Mouse (Mus musculus): ENCODE results near the gene Ifnl3.
"Not testable (repeated sequence)": the region's sequence is repeated elsewhere in the genome, so short reads cannot be mapped to it uniquely, and the experiment has no call there.

Gene Ifnl3

GRCm38 (mm10) chr7:28522536-28522935, at the start of gene Ifnl3:
TSS of gene Ifnl3 (plus strand) at chr7:28522836.
- not testable (repeated sequence) for DNase-seq (ENCODE audit: low spot score in 2 of 2)

- no peak for DNase-seq (ENCODE audit: low spot score in 2 of 2)
Measured at GRCm38 (mm10) chr7:28476191-28476590, 46.4 kb upstream of the Ifnl3 start.

- DNase-seq (ENCODE audit: low spot score in 2 of 2) = no peak
Measured at GRCm38 (mm10) chr7:28477363-28477762, 45.3 kb upstream of the Ifnl3 start.

- DNase-seq (ENCODE audit: low spot score in 2 of 2) = no peak
Measured at GRCm38 (mm10) chr7:28478854-28479253, 43.8 kb upstream of the Ifnl3 start.

GRCm38 (mm10) chr7:28482854-28483253, 39.8 kb upstream of the Ifnl3 start:
- DNase-seq (ENCODE audit: low spot score in 2 of 2) = no peak

- DNase-seq (ENCODE audit: low spot score in 2 of 2) = no peak
Measured at GRCm38 (mm10) chr7:28484192-28484591, 38.4 kb upstream of the Ifnl3 start.

GRCm38 (mm10) chr7:28488030-28488491, 34.6 kb upstream of the Ifnl3 start:
- peak in 1 of 2 experiments; percentile 36 for DNase-seq (ENCODE audit: low spot score in 2 of 2)

GRCm38 (mm10) chr7:28490410-28490809, 32.2 kb upstream of the Ifnl3 start:
- peak in 1 of 2 experiments; percentile 47 for DNase-seq (ENCODE audit: low spot score in 2 of 2)

GRCm38 (mm10) chr7:28490903-28491302, 31.7 kb upstream of the Ifnl3 start:
- no peak for DNase-seq (ENCODE audit: low spot score in 2 of 2)

GRCm38 (mm10) chr7:28492310-28492709, 30.3 kb upstream of the Ifnl3 start:
- DNase-seq (ENCODE audit: low spot score in 2 of 2) = no peak

- DNase-seq (ENCODE audit: low spot score in 2 of 2) = no peak
Measured at GRCm38 (mm10) chr7:28495426-28495825, 27.2 kb upstream of the Ifnl3 start.

GRCm38 (mm10) chr7:28505585-28505984, 17.1 kb upstream of the Ifnl3 start:
- DNase-seq (ENCODE audit: low spot score in 2 of 2) = no peak

- not testable (repeated sequence) for DNase-seq (ENCODE audit: low spot score in 2 of 2)
Measured at GRCm38 (mm10) chr7:28509121-28509520, 13.5 kb upstream of the Ifnl3 start.

- DNase-seq (ENCODE audit: low spot score in 2 of 2) = not testable (repeated sequence)
Measured at GRCm38 (mm10) chr7:28510405-28510974, 12.1 kb upstream of the Ifnl3 start, which contains the start of gene Ifnl2. TSS of gene Ifnl2 (minus strand) at chr7:28510455.

GRCm38 (mm10) chr7:28511441-28511840, 11.2 kb upstream of the Ifnl3 start:
- no peak for DNase-seq (ENCODE audit: low spot score in 2 of 2)

GRCm38 (mm10) chr7:28527922-28528719, 5.5 kb downstream of the Ifnl3 start:
- peak; percentile 40 to 65 for DNase-seq (ENCODE audit: low spot score in 2 of 2)

GRCm38 (mm10) chr7:28532005-28532404, 9.4 kb downstream of the Ifnl3 start:
- DNase-seq (ENCODE audit: low spot score in 2 of 2) = no peak

GRCm38 (mm10) chr7:28538886-28539285, 16.2 kb downstream of the Ifnl3 start:
- DNase-seq (ENCODE audit: low spot score in 2 of 2) = not testable (repeated sequence)

- no peak for DNase-seq (ENCODE audit: low spot score in 2 of 2)
Measured at GRCm38 (mm10) chr7:28540526-28540925, 17.9 kb downstream of the Ifnl3 start, which contains the start of gene Sycn. TSS of gene Sycn (plus strand) at chr7:28540885.

- DNase-seq (ENCODE audit: low spot score in 2 of 2) = no peak
Measured at GRCm38 (mm10) chr7:28544051-28544601, 21.5 kb downstream of the Ifnl3 start.

- DNase-seq (ENCODE audit: low spot score in 2 of 2) = no peak
Measured at GRCm38 (mm10) chr7:28545048-28545890, 22.6 kb downstream of the Ifnl3 start.

GRCm38 (mm10) chr7:28545891-28546210, 23.2 kb downstream of the Ifnl3 start:
- no peak for DNase-seq (ENCODE audit: low spot score in 2 of 2)
